Mouse (Mus musculus) 3134 (cell line): Measurements from ENCODE around the gene Rbm6.

Experiments used
- DNase-seq: peaks from one replicate; pipeline ENCODE4 v3.0.0-alpha.2; 2011; ENCODE audit warnings: low spot score; ENCODE audit not compliant: insufficient read length; ENCODE audit errors: extremely low read depth

Gene Rbm6

DNA sequence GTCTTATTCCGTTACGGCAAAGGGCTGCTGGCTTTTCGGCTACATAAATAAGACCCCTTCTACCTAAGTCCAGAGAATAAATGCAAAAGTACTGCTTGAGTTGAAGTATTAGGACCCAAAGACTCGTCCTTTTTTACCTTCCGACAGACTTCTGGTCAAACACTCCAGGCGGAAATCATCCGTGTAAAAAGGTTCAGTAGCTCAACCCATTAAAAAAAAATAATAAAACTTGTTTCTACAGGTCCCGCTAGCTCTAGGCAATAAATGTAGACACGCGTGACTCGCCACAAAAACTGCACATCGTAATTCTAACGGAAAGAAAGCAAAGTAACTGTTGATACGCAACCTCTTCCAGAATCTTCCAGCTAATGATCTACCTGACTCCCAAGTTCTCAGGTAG is at the start of gene Rbm6:
TSS of gene Rbm6 (minus strand) at position 101 of the 400 bp plus-strand sequence.
- DNase-seq = no peak

DNA sequence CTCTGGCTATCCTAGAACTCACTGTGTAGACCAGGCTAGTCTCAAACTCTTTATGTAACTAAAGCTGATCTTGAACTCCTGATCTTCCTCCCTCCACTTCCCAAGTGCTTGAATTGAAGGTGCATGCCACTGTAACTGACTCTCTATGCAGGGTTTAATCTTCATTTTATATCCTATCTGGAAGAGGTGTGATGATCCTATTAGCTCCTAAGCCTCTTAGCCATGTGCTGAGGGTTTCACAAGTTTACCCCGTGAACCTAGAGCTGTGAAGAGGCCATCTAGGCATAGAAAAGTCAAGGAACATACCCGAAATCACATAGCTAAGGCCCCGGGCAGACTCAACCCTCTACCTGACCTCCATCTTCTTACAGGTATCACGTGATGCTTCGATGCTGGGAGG is 46.4 kb upstream of the Rbm6 start:
- DNase-seq = no peak

DNA sequence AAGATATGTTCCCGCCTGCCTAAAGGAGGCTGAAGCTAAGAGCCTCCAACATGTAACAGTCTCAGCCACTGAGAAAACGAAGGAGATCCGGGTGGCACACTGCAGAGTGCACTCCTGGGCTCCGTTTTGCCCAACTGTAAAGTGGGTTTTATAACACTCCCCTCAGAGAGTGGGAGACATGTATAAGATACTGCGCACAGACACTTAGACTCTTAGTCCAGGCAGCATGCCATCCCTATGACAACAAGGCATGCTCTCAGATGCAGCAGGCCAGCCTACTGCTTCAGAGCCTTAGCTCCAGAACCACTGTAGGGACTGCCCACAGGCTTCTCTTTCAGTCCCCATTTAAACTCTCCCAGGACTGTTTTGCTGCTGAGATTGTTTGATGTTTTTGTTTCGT is 45.8 kb upstream of the Rbm6 start:
- DNase-seq = no peak

DNA sequence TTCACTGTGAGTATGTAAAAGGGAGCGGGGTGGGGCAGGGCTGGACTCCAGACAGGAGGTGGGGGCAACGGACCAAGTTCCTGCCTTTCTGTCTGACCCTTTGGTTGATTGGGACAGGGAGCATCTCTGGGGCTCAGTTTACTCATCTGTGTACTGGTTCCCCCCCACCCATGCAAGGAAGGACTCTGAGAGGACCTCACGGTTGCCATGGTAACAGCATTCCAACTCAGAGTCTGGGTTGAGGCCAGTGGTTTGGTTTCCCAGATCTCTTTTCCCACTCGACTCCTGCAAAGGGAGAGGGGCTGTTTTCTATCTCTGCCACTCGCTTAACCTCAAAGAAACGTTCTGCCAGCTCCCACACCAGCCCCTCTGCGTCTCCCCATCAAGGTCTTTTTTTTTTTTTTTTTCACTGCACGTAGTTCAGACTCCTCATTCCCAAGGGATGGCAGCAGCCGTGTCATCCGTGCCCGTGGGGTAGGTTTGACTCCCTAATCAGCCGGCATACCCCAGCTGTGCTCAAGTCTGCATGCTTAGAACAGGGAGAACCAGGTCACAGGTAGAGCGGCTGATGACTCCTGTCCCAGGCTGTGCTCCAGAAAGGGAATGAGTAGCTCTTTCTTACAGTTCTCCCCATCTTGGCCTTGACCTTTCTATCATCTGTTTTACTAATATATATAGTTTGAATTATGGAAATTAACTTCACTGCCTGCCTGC is 45.0 kb upstream of the Rbm6 start:
- peak; percentile 48 for DNase-seq

DNA sequence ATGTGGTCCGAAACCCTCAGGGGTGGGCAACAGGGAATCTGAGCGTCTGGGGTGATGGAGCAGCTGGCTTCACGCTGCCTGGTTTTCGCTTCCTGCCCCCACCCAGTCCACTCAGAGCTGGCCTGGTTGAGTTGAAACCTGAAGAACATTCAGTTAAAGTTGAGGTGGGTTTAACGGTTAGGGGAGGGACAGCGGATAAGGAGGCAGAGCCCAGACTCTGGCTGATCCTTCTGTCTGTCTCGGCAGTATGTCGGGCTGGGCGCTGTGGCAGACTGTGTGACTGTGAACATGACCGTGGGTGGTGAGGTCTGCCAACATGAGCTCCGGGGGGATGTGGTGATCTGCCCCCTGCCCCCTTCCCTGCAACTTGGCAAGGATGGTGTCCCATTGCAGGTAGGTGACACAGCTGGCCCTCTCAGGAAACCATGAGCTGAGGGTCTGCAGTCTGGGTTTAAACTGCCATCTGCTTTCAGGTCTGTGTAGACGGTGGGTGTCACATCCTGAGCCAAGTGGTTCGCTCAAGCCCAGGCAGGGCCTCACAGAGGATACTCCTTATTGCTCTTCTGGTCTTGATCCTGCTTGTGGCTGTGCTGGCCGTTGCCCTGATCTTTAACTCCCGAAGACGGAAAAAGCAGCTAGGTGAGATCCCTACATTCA is 41.9 kb upstream of the Rbm6 start:
- DNase-seq = no peak

DNA sequence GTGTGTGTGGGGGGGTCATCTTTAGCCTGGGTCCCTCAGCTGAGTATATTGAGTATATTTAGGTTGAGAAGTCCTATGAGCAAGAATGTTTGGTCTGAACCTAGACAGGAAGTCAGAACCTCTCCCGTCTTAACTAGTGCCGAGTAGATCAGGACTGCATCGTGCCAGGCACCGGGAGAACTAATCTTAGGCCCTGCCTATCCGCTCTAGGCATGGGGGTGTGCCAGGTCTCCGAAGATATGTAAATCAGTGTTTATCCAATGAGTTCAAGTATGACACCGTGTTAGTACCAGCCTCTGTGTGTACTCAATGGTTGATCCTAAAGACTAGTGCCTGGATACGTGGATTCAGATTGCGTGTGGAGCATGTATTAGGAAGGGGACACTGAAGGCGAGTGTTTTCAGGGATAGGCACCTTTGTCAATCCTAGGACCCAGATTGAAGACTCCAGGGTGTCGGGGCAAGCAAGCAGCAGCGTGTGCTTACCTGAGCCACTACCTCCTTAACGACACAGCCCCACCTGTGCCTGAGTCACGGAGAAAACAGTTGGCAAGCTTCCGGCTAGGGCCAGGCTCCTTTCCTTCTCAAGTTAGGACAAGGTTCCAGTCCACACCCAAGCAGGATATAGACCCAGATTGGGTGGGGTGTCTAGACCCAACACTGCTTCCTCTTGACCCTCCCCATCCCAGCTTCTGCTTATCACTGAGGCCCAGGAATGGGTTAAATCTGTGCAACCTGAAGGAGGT is 37.2 kb upstream of the Rbm6 start:
- DNase-seq = no peak

DNA sequence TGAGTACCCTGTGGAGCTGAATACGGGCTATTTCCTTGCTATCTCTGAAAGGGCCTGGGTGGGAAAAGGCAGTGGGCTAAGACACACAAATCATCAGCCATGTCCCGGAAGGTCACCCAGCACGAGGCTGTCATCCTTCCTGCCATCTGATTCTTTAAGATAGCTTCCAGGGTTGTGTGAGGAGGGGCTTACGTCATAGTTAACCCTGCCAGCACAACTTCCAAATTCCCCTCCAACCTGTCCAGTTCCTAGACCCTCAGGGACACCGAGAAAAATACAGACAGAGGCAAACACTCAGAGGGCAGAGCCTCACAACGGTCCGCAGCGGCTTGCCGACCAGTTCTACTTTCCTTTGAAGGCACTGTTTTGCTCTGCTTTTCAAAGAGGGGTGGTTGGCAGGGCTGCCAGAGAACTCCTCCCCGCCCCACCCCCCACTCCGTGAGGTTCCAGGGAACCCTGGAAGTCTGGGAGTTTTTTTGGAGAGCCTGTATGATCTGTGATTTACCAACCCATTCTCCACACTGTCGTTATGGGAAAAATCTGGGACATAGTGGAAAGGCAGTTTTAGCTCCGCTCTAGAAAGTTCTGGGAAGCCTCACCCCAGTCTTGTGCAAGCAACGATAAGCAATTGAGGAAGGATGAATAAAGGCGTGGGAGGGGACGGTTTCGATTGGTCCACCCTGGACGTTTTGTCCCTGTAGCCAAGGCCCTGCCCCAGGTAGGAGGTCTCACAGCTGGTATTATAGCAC is 35.5 kb upstream of the Rbm6 start:
- no peak for DNase-seq

DNA sequence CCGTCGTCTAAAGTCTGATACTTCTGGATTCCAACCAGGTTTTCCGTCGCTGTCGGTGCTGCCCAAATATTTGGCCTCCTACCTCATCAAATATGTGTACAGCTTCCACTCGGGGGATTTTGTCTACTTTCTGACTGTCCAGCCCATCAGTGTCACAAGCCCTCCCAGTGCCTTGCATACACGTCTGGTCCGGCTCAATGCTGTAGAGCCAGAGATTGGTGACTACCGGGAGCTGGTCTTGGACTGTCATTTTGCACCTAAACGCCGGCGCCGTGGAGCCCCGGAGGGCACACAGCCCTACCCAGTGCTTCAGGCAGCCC is 34.7 kb upstream of the Rbm6 start:
- DNase-seq = no peak

DNA sequence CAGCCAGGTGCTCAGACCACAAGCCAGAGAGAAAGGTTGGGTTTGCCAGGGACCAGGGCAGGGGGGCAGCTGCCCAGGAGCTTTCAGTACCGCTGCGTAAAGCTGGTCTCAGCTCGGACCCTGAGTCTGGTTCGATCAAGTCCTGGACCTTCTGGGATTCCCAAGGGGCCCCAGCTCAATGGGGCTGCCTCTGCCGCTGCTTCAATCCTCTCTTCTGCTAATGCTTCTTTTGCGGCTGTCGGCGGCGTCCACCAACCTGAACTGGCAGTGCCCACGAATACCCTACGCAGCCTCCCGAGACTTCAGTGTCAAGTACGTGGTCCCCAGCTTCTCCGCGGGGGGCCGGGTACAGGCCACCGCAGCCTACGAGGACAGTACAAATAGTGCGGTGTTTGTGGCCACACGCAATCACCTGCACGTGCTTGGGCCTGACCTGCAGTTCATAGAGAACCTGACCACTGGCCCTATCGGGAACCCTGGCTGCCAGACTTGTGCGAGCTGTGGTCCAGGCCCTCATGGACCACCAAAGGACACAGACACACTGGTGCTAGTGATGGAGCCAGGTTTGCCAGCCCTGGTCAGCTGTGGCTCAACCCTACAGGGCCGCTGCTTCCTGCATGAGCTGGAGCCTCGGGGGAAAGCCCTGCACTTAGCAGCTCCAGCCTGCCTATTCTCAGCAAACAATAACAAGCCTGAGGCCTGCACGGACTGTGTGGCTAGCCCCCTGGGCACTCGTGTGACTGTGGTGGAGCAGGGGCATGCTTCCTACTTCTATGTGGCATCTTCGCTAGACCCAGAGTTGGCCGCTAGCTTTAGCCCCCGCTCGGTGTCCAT is 34.1 kb upstream of the Rbm6 start:
- no peak for DNase-seq

DNA sequence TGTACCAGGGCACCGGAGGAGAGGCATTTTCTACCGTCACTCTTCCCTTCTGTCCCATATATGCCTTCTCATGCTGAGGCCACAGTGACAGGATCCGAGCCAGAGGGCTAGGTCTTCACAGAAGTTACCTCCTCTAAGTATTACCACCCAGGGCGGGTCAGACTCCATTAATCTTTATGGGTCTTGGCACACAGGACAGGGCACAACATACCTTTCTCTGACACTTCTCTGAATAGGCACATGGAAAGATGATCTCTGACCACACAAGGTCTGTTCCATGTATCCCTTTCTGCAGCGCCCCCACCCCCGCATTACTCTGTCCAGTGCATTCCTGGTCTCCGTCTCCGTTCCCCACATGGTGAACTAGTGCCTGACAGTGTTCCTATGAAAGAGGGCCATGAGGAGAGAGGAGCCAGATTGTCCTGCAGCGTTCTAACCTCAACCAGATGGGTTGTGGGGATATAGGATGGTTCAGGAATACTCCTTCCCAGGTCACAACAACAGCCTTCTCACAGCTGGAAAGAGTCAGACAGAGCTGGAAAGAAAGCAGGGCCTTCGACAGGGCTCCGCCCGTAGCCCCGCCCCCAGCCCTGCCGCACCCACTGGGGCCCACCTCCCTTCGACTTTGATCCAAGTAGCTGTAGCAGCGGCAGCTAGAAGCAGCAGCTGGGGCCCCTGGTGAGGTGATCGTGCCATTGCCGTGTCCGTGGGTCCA is 33.4 kb upstream of the Rbm6 start, which contains the start of gene Mst1r:
TSS of gene Mst1r (plus strand) at position 622 of the 715 bp plus-strand sequence.
- peak; percentile 38 for DNase-seq

DNA sequence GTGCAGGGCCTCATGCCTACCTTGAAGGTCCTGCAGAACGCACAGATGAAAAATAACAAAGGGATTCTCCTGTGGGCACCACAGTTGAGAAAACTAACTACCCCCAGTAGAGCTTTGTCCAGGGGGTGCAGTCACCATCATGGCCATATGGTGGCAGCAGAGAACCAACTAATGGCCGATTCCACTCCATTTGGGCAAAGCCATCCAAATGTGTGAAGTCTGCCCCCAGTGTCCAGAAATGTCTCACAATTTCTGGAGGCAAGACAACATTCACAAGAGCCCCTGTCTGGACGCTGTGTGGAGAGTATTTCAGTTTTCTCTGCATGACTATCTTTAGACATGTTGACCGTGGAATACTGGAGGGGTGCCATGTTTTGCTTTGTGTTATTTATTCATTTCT is 31.7 kb upstream of the Rbm6 start:
- DNase-seq = peak; percentile 47

DNA sequence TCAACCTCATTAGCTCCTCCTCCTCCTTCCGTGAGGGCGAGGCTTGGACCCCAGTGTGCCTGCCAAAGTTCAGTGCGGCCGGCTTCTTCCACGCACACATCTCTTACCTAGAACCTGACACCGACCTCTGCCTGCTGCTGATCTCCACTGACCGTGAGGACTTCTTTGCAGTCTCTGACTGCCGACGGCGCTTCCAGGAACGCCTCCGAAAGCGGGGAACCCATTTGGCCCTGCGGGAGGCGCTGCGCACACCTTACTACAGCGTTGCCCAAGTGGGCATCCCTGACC is 28.5 kb upstream of the Rbm6 start:
- no peak for DNase-seq

DNA sequence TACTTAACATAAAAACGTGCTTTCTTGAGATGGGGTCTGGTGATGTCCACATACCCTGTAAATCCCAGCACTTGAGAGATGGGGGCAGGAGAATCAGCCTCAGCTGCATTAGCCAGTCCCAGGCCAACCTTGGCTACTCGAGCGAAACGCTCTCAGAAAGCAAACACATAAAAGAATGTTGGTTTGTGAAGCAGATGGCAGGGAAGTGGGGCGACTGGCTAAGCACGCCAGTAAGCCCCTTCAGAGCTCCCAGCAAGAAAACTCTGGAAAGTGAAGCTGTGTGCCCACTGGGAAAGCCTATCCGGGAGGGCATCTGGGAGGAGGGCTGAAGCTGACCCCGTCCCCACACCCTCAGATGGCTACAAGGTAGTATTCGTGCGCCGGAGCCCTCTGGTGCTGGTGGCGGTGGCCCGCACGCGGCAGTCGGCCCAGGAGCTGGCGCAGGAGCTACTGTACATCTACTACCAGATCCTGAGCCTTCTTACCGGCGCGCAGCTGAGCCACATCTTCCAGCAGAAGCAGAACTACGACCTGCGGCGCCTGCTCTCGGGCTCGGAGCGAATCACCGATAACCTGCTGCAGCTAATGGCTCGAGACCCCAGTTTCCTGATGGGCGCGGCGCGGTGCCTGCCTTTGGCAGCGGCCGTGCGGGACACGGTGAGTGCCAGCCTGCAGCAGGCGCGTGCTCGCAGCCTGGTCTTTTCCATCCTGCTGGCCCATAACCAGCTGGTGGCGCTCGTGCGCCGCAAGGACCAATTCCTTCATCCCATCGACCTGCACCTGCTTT is 28.0 kb upstream of the Rbm6 start:
- DNase-seq = no peak

DNA sequence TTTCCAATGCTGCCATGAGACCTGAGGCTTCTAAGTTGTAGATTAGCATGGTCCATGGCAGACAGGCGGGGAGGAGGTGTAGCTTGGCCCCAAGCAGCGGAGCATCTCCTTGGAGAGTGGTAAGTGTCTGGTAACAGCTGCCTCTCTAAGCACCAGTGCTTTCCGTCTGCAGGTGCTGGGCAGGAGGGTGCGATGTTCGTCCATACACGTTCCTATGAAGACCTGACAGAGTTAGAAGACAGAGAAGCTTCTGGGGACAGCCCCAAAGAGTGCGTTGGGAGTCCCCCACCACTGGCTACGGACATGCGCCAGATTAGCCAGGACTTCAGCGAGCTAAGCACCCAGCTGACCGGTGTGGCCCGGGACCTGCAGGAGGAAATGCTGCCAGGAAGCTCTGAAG is 26.8 kb upstream of the Rbm6 start:
- no peak for DNase-seq

DNA sequence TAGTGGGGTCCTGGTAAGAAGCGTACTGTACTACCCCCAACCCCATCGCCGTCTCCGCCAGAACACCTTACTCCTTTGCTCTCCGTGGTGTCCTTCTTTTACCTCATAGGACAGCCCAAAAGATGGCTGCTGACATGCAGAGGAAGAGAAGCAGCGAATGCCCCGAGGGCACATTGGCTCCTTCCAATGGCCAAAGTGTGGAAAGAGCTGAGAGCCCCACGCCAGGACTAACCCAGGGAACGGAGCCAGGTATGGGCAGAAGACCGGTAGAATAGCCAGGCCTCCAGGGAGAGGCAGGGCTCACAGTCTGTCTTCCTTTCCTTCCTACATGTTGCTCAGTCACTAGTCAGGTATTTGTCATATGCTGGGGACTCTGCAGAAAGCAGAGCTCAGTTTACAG is 25.5 kb upstream of the Rbm6 start:
- no peak for DNase-seq

DNA sequence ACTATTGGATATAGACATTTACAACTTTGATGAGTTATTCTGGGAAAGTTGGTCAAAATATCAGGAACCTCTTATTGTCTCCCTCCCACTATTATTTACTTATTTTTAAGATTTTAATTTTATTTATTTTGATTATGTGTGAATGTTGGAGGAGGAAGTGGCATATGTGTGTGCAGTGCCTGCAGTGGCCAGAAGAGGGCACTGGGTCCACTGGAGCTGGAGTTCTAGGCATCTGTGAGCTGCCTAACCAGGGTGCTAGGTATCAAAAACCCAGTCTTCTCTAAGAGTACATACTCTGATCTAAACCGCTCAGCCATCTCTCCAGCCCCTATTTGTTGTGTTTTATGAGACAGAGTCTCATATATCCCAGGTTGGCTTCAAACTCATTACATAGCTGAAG is 18.0 kb upstream of the Rbm6 start:
- DNase-seq = no peak

DNA sequence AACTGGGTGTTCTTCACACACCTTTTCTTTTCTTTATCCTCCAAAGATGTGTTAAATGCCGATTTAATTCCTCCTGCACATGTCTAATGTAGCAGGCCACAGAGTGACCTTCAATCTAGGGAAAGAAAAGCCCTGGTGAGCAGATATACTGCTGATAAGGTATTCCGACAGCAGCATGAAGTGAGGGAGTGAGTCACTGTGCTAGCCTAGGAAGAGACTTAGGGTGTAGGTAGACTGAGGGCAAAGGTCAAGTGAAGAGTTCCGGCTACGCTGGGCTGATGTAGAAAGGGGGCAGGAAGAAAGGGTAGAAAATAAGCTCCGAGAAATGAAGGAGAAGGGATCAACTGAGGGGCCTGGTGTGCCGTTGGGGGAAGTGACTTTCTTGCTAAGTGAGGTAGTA is 17.2 kb upstream of the Rbm6 start:
- no peak for DNase-seq

DNA sequence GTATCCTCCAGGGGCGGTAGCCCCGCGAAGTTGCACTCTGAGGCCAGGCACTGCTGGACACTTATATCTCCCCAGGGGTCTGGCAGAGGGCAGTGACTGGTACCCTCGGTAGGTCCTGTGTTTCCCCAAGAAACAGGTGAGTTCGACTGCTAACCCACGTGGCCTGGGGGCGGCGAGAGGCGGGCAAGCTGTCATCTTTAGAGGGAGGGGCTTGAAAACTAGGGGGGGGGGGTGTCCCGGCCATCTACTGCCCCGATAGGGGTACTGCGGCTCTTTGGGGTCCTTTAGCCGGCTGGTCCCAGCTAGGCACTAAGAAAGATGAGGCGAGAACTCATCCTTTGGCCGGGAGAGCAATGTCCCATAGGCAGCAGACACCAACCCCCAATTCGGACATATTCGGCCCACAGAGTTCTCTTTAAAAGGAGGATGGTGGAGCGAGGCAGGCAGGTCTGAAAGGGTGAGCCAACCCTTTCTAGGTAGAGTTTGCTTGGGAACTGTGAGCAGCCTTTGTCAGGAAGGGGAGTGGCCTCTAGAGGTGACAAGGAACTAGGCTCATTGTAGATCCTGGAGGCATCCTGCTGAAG is 15.3 kb upstream of the Rbm6 start:
- no peak for DNase-seq

DNA sequence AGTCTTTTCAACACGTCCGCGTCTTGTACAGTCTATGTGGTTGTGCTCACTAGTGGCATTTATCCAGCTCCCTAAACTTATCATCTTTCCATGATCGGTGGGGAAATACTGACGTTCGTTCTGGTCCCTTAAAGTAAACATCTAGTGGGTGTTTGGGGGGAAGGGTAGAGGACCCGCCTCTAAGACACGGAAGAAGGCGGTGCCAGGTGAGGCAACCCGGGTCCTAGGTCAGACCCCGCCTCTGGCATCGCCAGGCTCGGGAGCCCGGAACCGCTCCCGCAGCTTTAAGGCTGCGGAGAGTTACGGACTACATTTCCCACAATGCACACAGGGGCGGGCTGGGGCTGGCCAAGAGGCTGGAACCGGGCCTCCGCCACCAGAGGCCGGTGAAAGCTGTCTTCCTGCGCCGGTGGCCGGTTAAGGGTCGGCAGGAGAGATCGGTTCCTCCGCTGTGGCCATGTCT is 14.8 kb upstream of the Rbm6 start, which contains the start of gene Mon1a:
TSS of gene Mon1a (plus strand) at position 348 of the 463 bp plus-strand sequence.
- DNase-seq = peak; percentile 90
